Mouse (Mus musculus): ENCODE data around the gene Sap30bp.

The Sap30bp gene

DNA sequence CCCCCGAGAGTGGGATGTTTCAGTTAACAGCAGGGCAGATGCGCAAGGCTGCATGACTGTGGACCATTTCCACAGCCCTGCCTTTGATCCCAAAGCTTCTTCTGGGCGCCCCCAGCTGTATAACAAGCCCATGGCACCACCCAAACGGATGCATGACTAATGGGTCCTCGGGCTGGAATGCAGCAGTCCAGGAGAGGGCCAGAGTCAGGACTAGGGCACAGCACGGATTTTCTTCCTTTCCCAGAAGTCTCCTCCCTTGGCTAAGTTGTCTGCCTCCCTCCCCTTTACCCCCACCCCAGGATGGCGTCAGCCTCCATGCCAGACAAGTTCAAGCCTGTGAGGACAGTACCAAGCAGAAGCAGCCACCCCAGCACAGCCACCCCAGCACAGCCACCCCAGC is 24.9 kb downstream of the Sap30bp start:
- CTCF ChIA-PET, result interaction anchor here (0.6 to 3.7 kb wide), 10 partner anchors 15 to 59 kb away, joined by 3 to 13 read pairs (median 4); no protein-coding TSS in a partner anchor
- POLR2A ChIA-PET, result interaction anchor here (0.6 to 9.0 kb wide), 19 partner anchors 8 to 101 kb away, joined by 3 to 124 read pairs (median 8); partner anchors contain the start of genes Itgb4 (in 2 of the 4) and Galk1 (in 1 of the 4)

DNA sequence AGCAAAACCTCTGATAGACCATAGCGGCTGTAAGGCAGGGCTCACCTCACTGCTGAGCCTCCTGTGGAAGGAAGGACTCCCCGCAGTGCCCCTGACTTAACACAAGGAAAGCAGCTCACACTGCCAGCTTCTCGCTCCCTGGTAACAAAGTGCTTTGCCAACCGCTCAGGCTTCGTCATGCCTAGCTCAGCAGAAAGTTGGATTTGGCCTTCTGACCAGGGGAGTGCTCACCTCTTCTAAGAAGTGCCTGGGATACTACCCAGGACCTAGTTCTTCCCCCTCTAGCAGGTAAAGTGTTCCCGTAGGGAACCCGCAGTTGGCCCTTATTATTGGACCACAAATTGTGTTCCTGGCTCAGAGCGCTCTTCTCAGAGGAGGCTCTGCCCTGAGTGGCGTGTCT is 25.9 kb downstream of the Sap30bp start:
- POLR2A ChIA-PET, result interaction anchor here in 3 of 4 experiments (0.6 to 9.0 kb wide), 21 partner anchors 9 to 1045 kb away, joined by 3 to 124 read pairs (median 6); partner anchors contain the start of genes Itgb4 (in 2 of the 3), Fdxr (in 1 of the 3), Galk1 (in 1 of the 3) and Recql5 (in 1 of the 3)
- CTCF ChIA-PET, result interaction anchor here in 3 of 4 experiments (0.7 to 3.7 kb wide), 6 partner anchors 16 to 60 kb away, joined by 3 to 13 read pairs (median 5); no protein-coding TSS in a partner anchor

DNA sequence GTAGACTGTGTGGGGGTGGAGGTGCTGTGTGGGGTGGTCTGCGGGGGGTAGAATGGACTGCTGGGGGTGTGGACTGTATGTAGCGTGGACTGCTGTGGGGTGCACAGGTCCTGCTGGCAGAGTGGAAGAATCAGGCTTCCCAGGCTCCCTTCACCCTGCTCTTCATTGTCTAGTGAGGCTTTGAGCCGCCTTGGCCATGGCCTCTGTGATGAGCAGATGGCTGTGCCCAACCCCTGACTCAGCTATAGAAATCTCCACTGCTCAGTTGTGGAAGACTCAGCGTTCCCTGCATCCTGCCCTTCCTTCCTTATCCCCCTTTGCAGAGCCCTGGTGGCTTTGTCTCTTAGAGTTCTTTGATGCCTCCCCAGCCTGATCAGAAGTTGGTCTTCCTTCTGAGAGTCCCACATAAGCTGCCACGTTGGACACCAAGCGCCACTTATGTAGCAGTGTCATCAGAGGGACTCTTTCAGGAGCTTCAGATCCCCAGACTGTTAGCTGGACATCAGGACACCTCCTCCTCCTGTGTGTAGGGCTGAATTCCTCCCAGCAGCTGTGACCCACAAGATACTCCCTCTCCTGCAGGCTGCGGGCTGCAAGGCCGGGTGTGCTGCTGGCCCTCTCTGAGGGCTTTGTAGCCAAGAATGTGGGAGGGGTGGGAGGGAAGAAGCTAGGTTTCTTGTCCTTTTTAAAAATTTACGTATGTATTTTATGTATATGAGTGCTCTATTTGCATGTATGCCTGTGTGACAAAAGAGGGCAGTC is 29.8 kb downstream of the Sap30bp start:
- POLR2A ChIA-PET, result interaction anchor here in 2 of 4 experiments (0.8 to 9.0 kb wide), 12 partner anchors 8 to 62 kb away, joined by 3 to 124 read pairs (median 4); partner anchors contain the start of gene Galk1 (in 1 of the 2)
- CTCF ChIA-PET, result interaction anchor here in 1 of 4 experiments (0.6 to 1.4 kb wide), 3 partner anchors 8 to 1079 kb away, joined by 3 to 4 read pairs (median 3); no protein-coding TSS in a partner anchor

DNA sequence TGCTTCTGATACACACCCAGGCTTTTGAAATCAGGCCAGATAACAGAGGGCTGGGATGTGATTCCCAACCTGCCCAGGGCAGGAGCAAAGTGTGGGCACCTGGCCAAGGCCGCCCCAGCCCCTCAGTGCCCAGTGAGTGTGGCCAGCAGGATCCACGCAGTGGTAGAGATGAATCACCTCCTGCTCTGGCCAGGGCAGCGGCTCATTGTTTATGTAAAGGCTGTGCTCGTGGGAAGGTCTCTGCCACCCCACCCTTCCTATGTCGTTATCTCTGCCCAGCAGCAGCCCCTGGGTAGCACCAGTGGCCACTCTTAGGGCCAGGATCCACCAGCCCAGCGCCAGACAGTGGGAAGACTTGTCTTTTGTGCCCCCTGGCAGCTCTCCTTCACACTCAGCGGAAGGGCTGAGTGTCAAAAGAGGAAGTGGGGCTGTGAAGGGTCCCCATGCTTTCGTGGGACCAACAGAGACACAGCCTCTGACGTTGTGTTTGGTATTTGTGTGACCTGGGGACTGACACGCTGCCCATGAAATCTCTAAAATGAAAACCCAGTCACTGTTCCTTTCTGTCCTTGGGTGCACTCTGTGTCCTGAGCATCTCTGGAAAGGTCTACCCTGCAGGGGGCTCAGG is 32.0 kb downstream of the Sap30bp start:
- POLR2A ChIA-PET, result interaction anchor here in 3 of 4 experiments (0.6 to 9.0 kb wide), 12 partner anchors 7 to 59 kb away, joined by 3 to 124 read pairs (median 7); partner anchors contain the start of gene Itgb4 (in 1 of the 3)

DNA sequence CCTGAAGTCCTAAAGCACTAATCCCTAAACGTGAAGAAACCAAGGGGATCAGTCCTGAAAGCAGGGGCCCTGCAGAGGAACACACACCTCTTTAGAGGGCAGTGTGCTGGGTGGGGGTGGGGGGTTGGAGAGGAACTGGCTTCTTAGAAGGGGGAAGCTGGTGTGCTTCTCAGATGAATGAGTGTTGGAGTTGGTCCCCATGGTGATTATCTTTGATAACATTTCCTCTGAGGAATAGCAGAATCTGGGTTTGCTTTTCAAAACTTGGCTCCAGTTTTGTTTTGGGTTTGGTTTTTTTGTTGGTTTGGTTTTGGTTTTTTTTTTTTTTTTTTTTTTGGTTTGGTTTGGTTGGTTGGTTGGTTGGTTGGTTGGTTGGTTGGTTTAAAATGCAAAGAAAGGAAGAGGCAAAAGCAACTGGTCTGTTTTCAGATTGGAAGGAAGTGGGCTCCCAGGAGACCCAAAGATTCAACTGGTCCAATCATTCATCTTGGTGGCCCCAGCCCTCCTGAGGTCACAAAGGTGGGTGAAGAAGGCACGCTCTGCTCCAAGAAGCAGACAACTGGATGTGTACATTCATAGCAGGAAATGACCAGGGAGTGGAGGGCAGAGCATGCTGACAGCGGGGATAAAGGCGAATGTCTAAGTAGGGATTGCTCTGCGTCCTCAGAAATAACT is 35.8 kb downstream of the Sap30bp start:
- CTCF ChIA-PET, result interaction anchor here in 2 of 4 experiments (0.6 to 0.7 kb wide), 3 partner anchors 39 to 445 kb away, joined by 3 read pairs; no protein-coding TSS in a partner anchor
- POLR2A ChIA-PET, result interaction anchor here in 3 of 4 experiments (1.5 to 8.2 kb wide), 9 partner anchors 11 to 468 kb away, joined by 4 to 98 read pairs (median 22); no protein-coding TSS in a partner anchor

More for the DNA sequence above, 32.0 kb downstream of the Sap30bp start:
- CTCF ChIA-PET, result interaction anchor here in 2 of 4 experiments (0.6 to 0.7 kb wide), 2 partner anchors 35 to 148 kb away, joined by 4 to 6 read pairs; no protein-coding TSS in a partner anchor

DNA sequence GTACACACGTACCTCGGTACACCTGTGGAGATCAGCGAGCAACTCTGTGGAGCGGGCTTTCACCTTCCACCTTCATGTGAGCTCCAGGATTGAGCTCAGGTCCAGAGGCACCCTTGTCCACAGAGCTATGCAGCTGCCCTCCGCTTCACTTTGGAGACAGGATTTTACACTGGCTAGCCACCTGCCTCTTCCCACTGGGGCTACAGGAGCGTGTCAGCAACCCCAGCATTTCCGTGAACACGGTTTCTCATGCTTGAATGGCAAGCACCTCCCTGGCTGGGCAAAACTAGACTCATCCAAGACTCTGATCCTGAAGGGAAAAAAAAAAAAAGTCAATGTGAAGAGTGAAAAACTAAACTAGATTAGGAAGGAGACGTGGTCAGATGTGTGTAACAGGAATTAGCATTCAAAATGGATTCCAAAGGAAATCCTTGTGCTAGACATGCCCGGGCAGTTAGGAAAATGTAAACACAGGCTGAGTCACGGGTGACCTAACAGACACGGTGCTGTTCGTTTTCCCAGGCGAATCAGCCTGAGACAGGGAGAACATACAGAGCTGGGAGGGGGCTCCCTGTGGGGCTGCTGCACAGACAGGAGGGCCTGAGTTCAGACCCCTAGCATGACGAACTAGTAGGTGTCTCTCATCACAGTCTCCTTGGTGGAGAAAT is 37.1 kb downstream of the Sap30bp start:
- POLR2A ChIA-PET, result interaction anchor here (0.6 to 8.2 kb wide), 70 partner anchors 8 to 867 kb away, joined by 3 to 98 read pairs (median 4); partner anchors contain the start of genes Recql5 (in 2 of the 4), Sap30bp (in 2 of the 4), Cdr2l (in 1 of the 4) and Galk1 (in 1 of the 4)
- CTCF ChIA-PET, result interaction anchor here in 3 of 4 experiments (0.6 to 2.3 kb wide), 11 partner anchors 27 to 622 kb away, joined by 3 to 19 read pairs (median 4); no protein-coding TSS in a partner anchor

DNA sequence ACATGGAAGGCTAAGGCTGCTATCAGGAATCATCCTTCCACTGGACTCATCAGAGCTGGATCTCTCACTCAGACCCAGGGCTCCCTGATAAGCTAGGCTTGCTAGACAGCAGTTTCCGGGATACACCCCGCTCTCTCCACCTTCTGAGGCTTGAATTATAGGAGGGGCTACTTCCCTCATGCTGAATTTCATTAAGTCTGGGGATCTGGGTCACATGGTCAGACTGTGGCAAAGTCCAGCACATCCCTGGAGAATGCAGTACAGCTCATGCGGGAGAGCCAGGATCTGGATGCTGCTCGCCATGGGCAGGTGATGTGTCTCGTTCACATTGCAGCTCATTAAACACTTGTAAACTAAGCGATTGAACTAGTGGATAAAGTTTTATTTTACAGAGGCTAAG is 37.9 kb downstream of the Sap30bp start:
- POLR2A ChIA-PET, result interaction anchor here (0.5 to 8.2 kb wide), 76 partner anchors 8 to 867 kb away, joined by 3 to 98 read pairs (median 4); partner anchors contain the start of genes Recql5 (in 2 of the 4), Sap30bp (in 2 of the 4), Cdr2l (in 1 of the 4) and Galk1 (in 1 of the 4)

DNA sequence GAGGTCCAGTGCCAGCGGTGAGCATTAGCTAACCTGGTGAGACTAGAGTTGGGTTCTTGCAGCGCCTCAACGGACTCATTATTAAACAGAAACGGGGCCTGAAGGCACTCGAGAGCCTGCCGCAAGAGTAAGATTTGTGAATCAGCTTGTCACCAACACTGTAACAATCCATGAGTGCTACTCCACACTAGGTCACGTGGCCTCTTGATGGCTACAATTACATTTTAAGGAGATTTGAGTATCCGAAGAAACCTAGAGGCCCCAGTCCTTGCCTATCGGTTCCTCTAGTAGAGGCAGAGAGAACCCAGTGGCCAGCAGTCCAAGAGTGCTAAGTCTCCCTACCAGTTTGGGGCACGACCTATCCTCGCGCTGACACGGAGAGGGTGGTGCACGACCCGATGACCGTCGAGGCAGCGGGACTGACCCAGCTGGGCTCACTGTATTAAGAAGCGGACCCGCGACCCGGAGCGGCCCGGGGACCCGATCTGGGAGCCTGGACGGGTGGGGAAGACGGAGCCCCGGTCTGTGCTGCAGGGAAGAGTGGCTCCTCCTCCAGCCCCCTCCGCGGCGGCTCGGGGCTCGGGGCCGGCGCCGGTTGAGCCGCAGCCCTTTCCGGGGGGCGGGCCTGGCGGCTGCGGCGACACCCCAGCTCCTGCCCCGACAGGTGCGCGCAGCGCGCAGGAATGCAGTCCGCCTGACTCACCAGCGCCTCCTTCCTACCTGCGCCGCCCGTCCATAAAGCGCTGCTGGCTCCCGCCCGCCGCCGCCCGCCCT is 41.4 kb downstream of the Sap30bp start, which contains the start of gene Itgb4:
Gene Itgb4, plus strand, starts transcription at position 401 of the 774 bp plus-strand sequence.
- ChIA-PET CTCF (interaction anchor here (0.5 to 1.6 kb wide), 18 partner anchors 13 to 143 kb away, joined by 3 to 13 read pairs (median 4); no protein-coding TSS in a partner anchor), POLR2A (interaction anchor here (0.5 to 8.2 kb wide), 35 partner anchors 9 to 1691 kb away, joined by 3 to 98 read pairs (median 4); partner anchors contain the start of genes Galk1 (in 2 of the 4), Recql5 (in 2 of the 4), Sap30bp (in 2 of the 4) and Smim6 (in 1 of the 4))

More for the DNA sequence above, 37.9 kb downstream of the Sap30bp start:
- CTCF ChIA-PET, result interaction anchor here in 3 of 4 experiments (0.6 to 2.3 kb wide), 12 partner anchors 16 to 622 kb away, joined by 3 to 10 read pairs (median 3); no protein-coding TSS in a partner anchor

DNA sequence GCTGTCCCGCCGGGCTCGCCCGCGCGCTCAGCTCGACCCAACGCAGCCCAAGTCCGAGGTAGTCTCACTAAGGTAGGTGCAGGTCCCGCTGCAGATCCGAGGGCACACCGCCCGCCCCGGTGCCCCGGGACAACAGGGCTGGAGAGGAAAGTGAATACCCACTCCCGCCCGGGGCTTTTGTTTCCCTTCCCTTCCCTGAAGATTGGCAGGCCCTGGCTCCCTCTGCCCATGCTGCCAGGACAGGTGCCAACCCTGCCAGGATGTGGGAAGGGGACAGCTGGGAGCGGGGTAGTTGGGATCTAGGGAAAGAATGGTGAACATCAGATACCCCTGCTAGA is 42.0 kb downstream of the Sap30bp start:
- POLR2A ChIA-PET, result interaction anchor here (0.5 to 8.2 kb wide), 23 partner anchors 9 to 1691 kb away, joined by 3 to 98 read pairs (median 4); partner anchors contain the start of genes Recql5 (in 2 of the 4), Sap30bp (in 2 of the 4), Galk1 (in 1 of the 4) and Smim6 (in 1 of the 4)

DNA sequence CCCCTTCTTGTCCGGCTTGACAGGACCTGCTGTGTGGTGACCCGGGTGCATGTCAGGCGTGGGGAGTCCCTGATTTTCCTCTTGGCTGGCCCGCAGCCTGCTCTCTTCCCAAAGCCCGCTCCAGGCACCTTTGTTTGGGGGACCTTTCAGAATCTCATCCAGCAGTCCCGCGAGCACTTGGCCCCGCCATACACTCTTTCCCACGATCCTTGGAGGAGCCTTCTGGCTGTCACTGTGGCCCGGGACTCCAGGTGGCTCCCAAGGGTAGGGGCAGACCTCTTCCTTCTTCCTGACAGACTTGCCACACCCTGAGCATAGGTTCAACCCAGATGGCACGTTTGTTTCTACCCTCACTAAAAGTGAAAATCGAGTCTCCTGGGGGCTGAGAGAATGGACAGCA is 42.5 kb downstream of the Sap30bp start:
- CTCF ChIA-PET, result interaction anchor here in 2 of 4 experiments (1.5 to 2.5 kb wide), 2 partner anchors 31 to 36 kb away, joined by 7 to 9 read pairs; no protein-coding TSS in a partner anchor
- POLR2A ChIA-PET, result interaction anchor here (0.6 to 8.2 kb wide), 16 partner anchors 16 to 338 kb away, joined by 3 to 98 read pairs (median 6); partner anchors contain the start of genes Recql5 (in 1 of the 4), Sap30bp (in 1 of the 4), Smim6 (in 1 of the 4) and Unk (in 1 of the 4)

More for the DNA sequence above, 42.0 kb downstream of the Sap30bp start:
- CTCF ChIA-PET, result interaction anchor here (0.5 to 1.6 kb wide), 15 partner anchors 13 to 143 kb away, joined by 3 to 13 read pairs (median 4); no protein-coding TSS in a partner anchor

DNA sequence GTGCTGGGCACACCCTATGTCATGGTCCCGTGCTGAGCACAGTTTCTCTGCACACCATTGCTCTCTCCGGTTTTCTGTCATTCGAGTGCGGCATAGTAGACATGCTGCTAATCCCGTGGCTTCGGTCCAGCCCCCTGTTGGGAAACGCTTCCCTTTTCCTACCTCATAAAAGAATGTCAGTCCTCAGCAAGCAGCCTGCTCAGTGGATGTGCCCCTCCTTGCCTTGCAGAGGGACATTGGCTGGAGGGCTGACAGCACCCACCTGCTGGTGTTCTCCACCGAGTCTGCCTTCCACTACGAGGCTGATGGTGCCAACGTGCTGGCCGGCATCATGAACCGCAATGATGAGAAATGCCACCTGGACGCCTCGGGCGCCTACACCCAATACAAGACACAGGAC is 49.4 kb downstream of the Sap30bp start:
- ChIA-PET POLR2A (interaction anchor here in 3 of 4 experiments (0.7 to 1.3 kb wide), 7 partner anchors 8 to 155 kb away, joined by 3 to 6 read pairs (median 4); partner anchors contain the start of gene Itgb4 (in 1 of the 3)), CTCF (interaction anchor here in 1 of 4 experiments (0.6 to 1.1 kb wide), 2 partner anchors 30 to 43 kb away, joined by 3 read pairs; partner anchors contain the start of gene Galk1)

DNA sequence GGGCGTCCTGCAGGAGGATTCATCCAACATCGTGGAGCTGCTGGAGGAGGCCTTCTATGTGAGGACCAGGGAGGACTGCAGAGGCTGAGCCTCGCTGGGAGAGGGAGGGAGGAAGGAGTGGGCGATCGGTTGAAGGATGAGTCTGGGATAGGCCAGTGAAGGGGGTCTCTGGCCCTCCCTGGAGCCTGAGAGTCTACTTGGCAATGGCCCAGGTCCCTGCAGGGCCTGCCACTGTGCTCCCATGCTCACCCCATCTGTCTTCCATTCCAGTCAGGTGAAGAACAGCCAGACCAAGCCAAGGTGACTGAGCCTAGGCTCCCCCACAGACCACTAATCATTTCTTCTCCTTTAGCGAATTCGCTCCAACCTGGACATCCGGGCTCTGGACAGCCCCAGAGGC is 50.2 kb downstream of the Sap30bp start:
- CTCF ChIA-PET, result interaction anchor here in 1 of 4 experiments (1.1 kb wide), 1 partner anchor 43 kb away, joined by 3 read pairs; no protein-coding TSS in a partner anchor
- POLR2A ChIA-PET, result interaction anchor here in 3 of 4 experiments (0.6 to 1.3 kb wide), 9 partner anchors 9 to 615 kb away, joined by 3 to 6 read pairs (median 4); partner anchors contain the start of gene Itgb4 (in 1 of the 3)

DNA sequence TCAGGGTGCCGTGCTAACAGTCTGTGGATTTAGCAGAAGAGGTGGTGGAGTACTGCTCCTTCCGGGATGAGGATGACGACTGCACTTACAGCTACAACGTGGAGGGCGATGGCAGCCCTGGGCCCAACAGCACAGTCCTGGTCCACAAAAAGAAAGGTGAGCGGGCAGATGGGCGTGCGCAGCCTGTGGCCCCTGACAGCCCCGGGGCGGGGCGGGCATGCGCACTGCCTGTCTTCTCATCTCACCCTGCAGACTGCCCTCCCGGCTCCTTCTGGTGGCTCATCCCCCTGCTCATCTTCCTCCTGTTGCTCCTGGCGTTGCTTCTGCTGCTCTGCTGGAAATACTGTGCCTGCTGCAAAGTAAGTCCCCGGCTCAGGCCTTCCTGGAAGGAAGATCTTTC is 56.6 kb downstream of the Sap30bp start:
- CTCF ChIA-PET, result interaction anchor here in 3 of 4 experiments (0.5 to 1.9 kb wide), 11 partner anchors 10 to 362 kb away, joined by 3 to 16 read pairs (median 4); partner anchors contain the start of gene Itgb4 (in 1 of the 3)
- POLR2A ChIA-PET, result interaction anchor here in 2 of 4 experiments (0.6 to 3.6 kb wide), 23 partner anchors 9 to 1029 kb away, joined by 3 to 20 read pairs (median 5); partner anchors contain the start of genes Galk1 (in 1 of the 2) and Itgb4 (in 1 of the 2)

DNA sequence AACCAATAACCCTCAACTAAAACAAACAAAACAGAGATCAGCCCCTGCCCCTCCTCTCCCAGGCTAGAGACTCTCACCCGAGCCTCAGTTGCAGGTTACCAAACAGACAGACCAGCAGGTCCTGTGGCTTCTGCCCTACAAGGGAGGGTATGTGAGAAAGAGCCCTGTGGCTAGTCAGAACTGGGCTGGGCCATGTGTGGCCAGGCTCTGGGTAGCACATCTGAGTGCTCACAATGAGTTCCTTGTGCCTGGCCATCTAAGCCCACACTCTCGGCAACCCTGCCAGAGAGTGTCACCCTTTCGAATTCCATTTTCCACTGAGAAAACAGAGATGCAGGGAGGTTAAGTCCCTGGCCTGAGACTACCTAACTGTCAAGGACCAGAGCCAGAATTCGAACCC is 59.0 kb downstream of the Sap30bp start:
- ChIA-PET CTCF (interaction anchor here in 3 of 4 experiments (0.9 to 1.4 kb wide), 6 partner anchors 8 to 52 kb away, joined by 3 to 6 read pairs (median 3); partner anchors contain the start of gene Itgb4 (in 1 of the 3)), POLR2A (interaction anchor here in 2 of 4 experiments (0.6 to 2.2 kb wide), 8 partner anchors 9 to 47 kb away, joined by 3 to 7 read pairs (median 4); partner anchors contain the start of gene Itgb4 (in 1 of the 2))

DNA sequence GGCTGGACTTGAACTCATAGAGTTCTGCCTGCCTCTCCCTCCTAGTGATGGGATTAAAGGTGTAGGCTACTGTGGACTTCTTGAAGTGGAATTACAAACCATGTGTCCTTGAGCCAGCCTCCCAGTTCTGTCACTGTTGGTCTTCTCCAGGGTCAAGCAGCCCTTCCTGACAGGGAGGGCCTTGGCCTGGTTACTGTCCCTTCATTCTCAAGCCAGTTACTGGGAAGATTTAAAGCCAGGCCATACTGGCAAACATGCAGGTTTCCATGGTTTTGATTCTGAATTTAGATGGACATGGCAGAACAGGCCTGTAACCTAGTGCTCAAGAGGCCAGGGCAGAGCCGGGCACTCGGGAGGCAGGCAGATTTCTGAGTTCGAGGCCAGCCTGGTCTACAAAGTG is 62.2 kb downstream of the Sap30bp start:
- ChIA-PET POLR2A (interaction anchor here in 1 of 4 experiments (1.0 kb wide), 1 partner anchor 17 kb away, joined by 3 read pairs; the partner anchor contains the start of gene Galk1), CTCF (no interaction called here)
